Mouse (Mus musculus): Measurements from ENCODE around the gene Ndufc2. TPM values are rescaled to one million over a fixed set of nuclear protein-coding genes. Genes with fewer than 3 reads are reported as not detected.

Ndufc2 gene
- polyA plus RNA-seq, 1 experiment from 2014 or later = 346 TPM

Other genes starting within 250 kb of the Ndufc2 start
- 1.7 and 2.3 TPM in 2 replicates for gene Usp35, start 68.0 kb upstream of the Ndufc2 start, polyA plus RNA-seq (2015; fragmentation: Nextera tagmentation; extraction: Ambion mirVana)
- gene Kctd21, start 67.7 kb upstream of the Ndufc2 start, polyA plus RNA-seq (2015; fragmentation: Nextera tagmentation; extraction: Ambion mirVana) = 3.8 and 4.7 TPM in 2 replicates
- gene Alg8, start 28.4 kb upstream of the Ndufc2 start, polyA plus RNA-seq (2015; fragmentation: Nextera tagmentation; extraction: Ambion mirVana) = 35.2 and 36.1 TPM in 2 replicates
- 0.63 and 1.0 TPM in 2 replicates for gene Thrsp, start 17.7 kb downstream of the Ndufc2 start, polyA plus RNA-seq (2015; fragmentation: Nextera tagmentation; extraction: Ambion mirVana)
- 4.4 and 6.0 TPM in 2 replicates for gene Kctd14, start 51.3 kb downstream of the Ndufc2 start, polyA plus RNA-seq (2015; fragmentation: Nextera tagmentation; extraction: Ambion mirVana)
- gene Ints4, start 81.0 kb downstream of the Ndufc2 start, polyA plus RNA-seq (2015; fragmentation: Nextera tagmentation; extraction: Ambion mirVana) = 53.0 and 57.5 TPM in 2 replicates
- 67.5 and 69.0 TPM in 2 replicates for gene Aamdc, start 179.5 kb downstream of the Ndufc2 start, polyA plus RNA-seq (2015; fragmentation: Nextera tagmentation; extraction: Ambion mirVana)
- gene Rsf1, start 179.9 kb downstream of the Ndufc2 start, polyA plus RNA-seq (2015; fragmentation: Nextera tagmentation; extraction: Ambion mirVana) = 34.9 and 36.9 TPM in 2 replicates